Mouse (Mus musculus) C2C12 (cell line): ENCODE results near the gene Ecm1. TPM values are rescaled to one million over a fixed set of nuclear protein-coding genes. Genes with fewer than 3 reads are reported as not detected.
"Not testable (repeated sequence)": the region's sequence is repeated elsewhere in the genome, so short reads cannot be mapped to it uniquely, and the experiment has no call there.

Source experiments
- H3K27me3 ChIP-seq: one replicate; pipeline ENCODE4 v1.6.1; 2011; ENCODE audit not compliant: control insufficient read depth, insufficient read depth, insufficient read length
- H3K36me3 ChIP-seq: one replicate; pipeline ENCODE4 v1.6.1; 2011; ENCODE audit not compliant: control insufficient read depth, insufficient read depth
- H3K4me3 ChIP-seq: one replicate; pipeline ENCODE4 v1.5.1; 2011; ENCODE audit warnings: mild to moderate bottlenecking, control low read depth; ENCODE audit not compliant: poor library complexity, insufficient read depth, severe bottlenecking
- H3K79me2 ChIP-seq: one replicate; pipeline ENCODE4 v1.6.1; 2011; ENCODE audit not compliant: control insufficient read depth, insufficient read depth
- H3K79me3 ChIP-seq: one replicate; pipeline ENCODE4 v1.6.1; 2011; ENCODE audit warnings: low read depth, control low read depth
- H3ac ChIP-seq: one replicate; pipeline ENCODE3; 2011; ENCODE audit warnings: low read depth; ENCODE audit not compliant: control insufficient read depth, insufficient read length
- CEBPB ChIP-seq: IDR thresholded peaks from one replicate; pipeline ENCODE4 v1.6.1; 2011; ENCODE audit warnings: low read depth, mild to moderate bottlenecking, control low read depth, moderate library complexity
- CTCF ChIP-seq: IDR thresholded peaks from one replicate; pipeline ENCODE4 v1.5.1; 2011; ENCODE audit not compliant: control insufficient read depth, insufficient read depth, insufficient read length
- FOSL1 ChIP-seq: IDR thresholded peaks from one replicate; pipeline ENCODE4 v1.8.0; 2011; ENCODE audit warnings: mild to moderate bottlenecking, low read length; ENCODE audit not compliant: poor library complexity, insufficient read depth, severe bottlenecking
- MAX ChIP-seq: IDR thresholded peaks from one replicate; pipeline ENCODE4 v1.6.1; 2011; ENCODE audit warnings: mild to moderate bottlenecking, control low read depth
- MYOD1 ChIP-seq: IDR thresholded peaks from one replicate; pipeline ENCODE4 v1.6.1; 2011; ENCODE audit warnings: low read depth; ENCODE audit not compliant: control insufficient read depth, insufficient read length
- MYOG ChIP-seq: IDR thresholded peaks from one replicate; pipeline ENCODE4 v1.6.1; 2011; ENCODE audit not compliant: control insufficient read depth, insufficient read length; ENCODE audit errors: extremely low read depth
- USF1 ChIP-seq: IDR thresholded peaks from one replicate; pipeline ENCODE4 v1.6.1; 2011; ENCODE audit warnings: low read depth, mild to moderate bottlenecking, control low read depth, moderate library complexity
- polyA plus RNA-seq: library from polyadenylated mRNA; unstranded; fragments of >200 nt; fragmentation: generic; extraction: Trizol; gene quantifications from one replicate; pipeline ENCODE4 v1.2.1, GENCODE M21; 2012; ENCODE audit warnings: missing spikeins

The Ecm1 gene
- polyA plus RNA-seq, 1 experiment, result 189 TPM

- Histone ChIP-seq H3K79me3 (no peaks in the 10 kb centered on the region), H3K36me3 (no peaks in the 10 kb centered on the region), H3ac (no peak overlapping the region), H3K79me2 (no peaks in the 10 kb centered on the region), H3K4me3 (no peak overlapping the region), H3K27me3 (no peaks in the 10 kb centered on the region)
- no peak for TF ChIP-seq CEBPB
- TF ChIP-seq MAX, result no peak
- no peak for TF ChIP-seq MYOG
- TF ChIP-seq USF1, result no peak
- no peak for TF ChIP-seq MYOD1
- TF ChIP-seq CTCF, result no peak
Measured at GRCm38 (mm10) chr3:95693821-95694807, 45.3 kb downstream of the Ecm1 start.

DNA sequence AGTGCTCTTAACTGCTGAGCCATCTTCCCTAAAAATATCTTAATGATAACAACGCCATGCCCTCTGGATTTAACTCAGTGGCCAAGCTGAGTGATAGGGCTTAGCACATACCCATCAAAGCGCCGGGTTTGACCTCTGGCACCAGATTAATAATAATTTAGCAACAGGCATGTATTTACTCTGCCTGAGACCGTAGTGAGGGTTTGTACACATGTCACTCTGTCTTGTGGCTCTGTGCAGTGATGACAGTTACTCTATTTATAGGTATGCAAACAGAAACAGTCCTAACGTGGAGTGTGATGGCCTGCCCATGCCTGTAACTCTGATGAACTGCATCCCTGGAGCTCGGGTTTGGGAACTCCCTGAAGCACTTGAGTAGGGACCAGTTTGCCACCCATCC, 46.7 kb downstream of the Ecm1 start:
- H3K79me3 ChIP-seq, result no peaks in the 10 kb centered on the region
- no peaks in the 10 kb centered on the region for H3K36me3 ChIP-seq
- H3K4me3 ChIP-seq, result no peak overlapping the region
- H3ac ChIP-seq, result no peak overlapping the region
- no peaks in the 10 kb centered on the region for H3K79me2 ChIP-seq
- no peaks in the 10 kb centered on the region for H3K27me3 ChIP-seq
- no peak for TF ChIP-seq CTCF
- TF ChIP-seq MAX, result no peak
- TF ChIP-seq MYOG, result no peak
- TF ChIP-seq FOSL1, result no peak
- no peak for TF ChIP-seq MYOD1
- TF ChIP-seq CEBPB, result no peak
- TF ChIP-seq USF1, result no peak

GRCm38 (mm10) chr3:95690552-95690951, 48.8 kb downstream of the Ecm1 start:
- not testable (repeated sequence) for H3ac ChIP-seq, H3K79me3 ChIP-seq, H3K4me3 ChIP-seq, H3K79me2 ChIP-seq, H3K27me3 ChIP-seq, H3K36me3 ChIP-seq

DNA sequence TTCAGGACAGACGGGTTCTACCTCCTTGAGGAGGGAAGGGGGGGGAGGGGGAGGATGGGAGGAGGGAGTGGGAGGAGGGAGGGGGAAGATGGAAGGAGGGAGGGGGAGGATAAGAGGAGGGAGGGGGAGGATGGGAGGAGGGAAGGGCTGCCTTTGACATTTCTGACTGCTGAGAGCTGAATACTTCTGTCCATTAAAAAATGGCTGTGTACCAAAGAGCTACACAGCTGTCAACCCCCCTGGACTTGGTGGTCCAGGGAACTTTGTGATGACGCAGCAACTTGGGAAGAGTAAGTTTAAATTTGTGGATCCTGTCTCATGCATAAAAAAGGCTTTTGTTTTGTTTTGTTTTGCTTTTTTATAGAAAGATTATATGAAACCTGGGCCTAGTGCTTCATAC, 49.4 kb downstream of the Ecm1 start:
- H3K79me2 ChIP-seq, result peaks cover 4% of the 10 kb centered on the region
- peaks cover 2% of the 10 kb centered on the region for H3K79me3 ChIP-seq
- no peaks in the 10 kb centered on the region for H3K36me3 ChIP-seq
- no peak overlapping the region for H3ac ChIP-seq
- no peak for TF ChIP-seq CTCF
- TF ChIP-seq CEBPB, result no peak
- no peak for TF ChIP-seq FOSL1
- TF ChIP-seq MYOG, result no peak
- TF ChIP-seq MAX, result no peak
- no peak for TF ChIP-seq USF1
- TF ChIP-seq MYOD1, result no peak
- H3K27me3 ChIP-seq, result no peaks in the 10 kb centered on the region
- H3K4me3 ChIP-seq, result no peak overlapping the region

DNA sequence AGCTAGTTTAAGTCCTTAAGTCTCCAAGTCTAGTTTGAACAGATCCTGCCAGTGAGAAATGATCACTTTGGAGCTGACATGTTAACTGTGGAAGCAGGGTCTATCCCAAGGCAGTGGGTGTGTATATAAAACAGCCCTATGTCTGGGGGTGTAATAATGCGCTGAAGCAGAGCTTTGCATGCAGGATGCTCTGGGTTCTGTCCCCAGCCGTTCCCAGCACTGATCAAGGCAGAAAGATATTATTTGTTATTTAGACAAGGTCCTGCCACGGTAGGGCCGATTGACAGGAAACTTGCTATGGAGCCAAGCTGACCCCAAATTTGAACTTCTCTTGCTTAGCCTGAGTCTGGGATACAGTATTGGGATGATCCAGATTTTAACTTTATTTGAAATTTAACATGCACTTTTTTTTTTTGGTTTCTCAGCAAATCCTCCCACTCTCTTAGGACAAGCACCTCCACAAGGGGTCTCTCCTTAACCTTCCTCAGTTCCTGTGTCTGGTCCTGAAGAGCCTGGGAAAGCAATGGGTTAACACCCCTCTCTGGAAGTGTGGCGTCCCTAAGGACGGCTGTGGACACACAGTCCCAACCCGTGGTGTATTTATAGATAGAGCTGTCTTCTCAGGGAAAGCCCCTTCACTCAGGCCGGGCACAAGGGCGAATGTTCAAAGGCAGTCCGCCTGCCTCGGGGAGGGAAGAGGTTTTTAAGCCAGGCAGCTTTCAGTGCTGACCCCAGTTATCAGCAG, 50.0 kb downstream of the Ecm1 start:
- H3K79me3 ChIP-seq, result peaks cover 2% of the 10 kb centered on the region
- H3K27me3 ChIP-seq, result no peaks in the 10 kb centered on the region
- H3K4me3 ChIP-seq, result no peak overlapping the region
- TF ChIP-seq MYOG (no peak), CTCF (no peak), USF1 (no peak), CEBPB (no peak), MAX (no peak), FOSL1 (no peak)
- peaks cover 4% of the 10 kb centered on the region for H3K79me2 ChIP-seq
- no peaks in the 10 kb centered on the region for H3K36me3 ChIP-seq
- no peak overlapping the region for H3ac ChIP-seq
